Mouse (Mus musculus): ENCODE measurements at regions not wholly inside any gene's neighbourhood (a gene's known extent, or its start where the extent isn't known, plus 50 kb on each side); places are given as distances from the start of the nearest gene placed in this dataset.

GRCm38 (mm10) chr1:41410533-41410932, 605.1 kb downstream of the Tmem182 start:
- TF ChIP-seq CTCF (IDR thresholded peaks at IDR 0.05; ENCODE audit: low read depth) (no peak), EP300 (IDR thresholded peaks at IDR 0.05; ENCODE audit: low read depth) (no peak)

Measured in heart, postnatal 0 days (tissue).